In the genomic region with DNA sequence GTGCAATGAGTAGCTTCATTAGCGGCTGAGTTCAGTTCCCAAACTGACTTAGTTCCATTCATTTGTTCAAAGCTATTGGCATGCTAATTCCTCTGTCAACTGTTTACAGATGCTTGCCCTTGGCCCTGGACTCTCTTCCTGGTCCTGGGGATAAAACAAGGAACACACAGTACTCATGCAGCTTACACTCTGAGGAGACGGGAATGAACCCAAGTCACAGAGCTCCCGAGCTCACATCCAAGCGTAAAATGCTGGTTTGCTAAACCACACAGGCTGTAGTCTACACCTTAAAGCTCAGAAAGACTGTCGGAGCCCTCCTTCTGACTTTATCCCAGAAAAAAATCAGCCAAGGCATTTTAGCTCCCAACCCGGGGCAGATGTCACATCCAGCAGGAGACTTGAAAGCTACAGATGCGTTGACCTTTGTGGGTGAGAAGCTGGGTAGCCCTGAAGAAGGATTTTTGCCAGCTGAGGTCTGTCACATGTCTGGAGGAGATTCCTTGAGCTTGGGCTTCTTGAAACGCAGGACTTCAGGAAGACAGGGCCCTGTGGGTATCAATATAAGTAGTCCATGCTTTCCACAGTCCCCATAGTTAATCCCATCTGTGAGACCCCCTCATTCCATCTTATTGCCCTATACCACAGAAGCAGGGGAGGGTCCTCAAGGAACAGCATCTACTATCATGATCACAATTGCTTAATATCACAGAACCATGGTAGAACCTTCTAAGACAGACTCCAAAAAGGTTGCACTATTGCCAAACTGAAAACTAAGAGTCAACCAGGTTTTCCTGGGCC, we compare ENCODE assay signal across 18 mouse cellular contexts.
DNase-seq lines count a peak whose midpoint lies in the region; TF ChIP-seq lines count a peak whose summit lies in the region.
"Had no signal": no experiment of that assay in that cellular context is flagged by ENCODE, and none has a peak within 500 bp of the region (broad histone marks: within the 10 kb centered on the region; RNA-seq: fewer than 3 reads in every experiment).

No protein-coding gene starts in this region.

- DNase-seq in adrenal gland, adult (ENCODE audit: inconsistent age in 2 of 2, low spot score in 1 of 2), result peak; percentile 39 to 59
- no peak for DNase-seq in adrenal gland, adult 18-20 months (ENCODE audit: low spot score in 2 of 2)
- no peak for DNase-seq in layer of hippocampus, adult 2 months (ENCODE audit: low spot score in 2 of 2)
- no peak for DNase-seq in layer of hippocampus, adult 11-12 months (ENCODE audit: low spot score)
- no peak for DNase-seq in spleen, adult 2 months (ENCODE audit: low read depth in 1 of 2, low spot score in 2 of 2)
- no peak for DNase-seq in spleen, postnatal 36 days (ENCODE audit: low spot score in 2 of 2)
- DNase-seq in testis, postnatal 14 days (ENCODE audit: low spot score), result peak; percentile 54
- DNase-seq in urinary bladder, postnatal 4 days (ENCODE audit: low spot score in 2 of 2), result no peak
- DNase-seq: adrenal gland, postnatal 25 days; cerebellum, adult 9-11 months; kidney, postnatal 4 days; left cerebral cortex, postnatal 4 days; liver, embryonic 13.5 days; retina, postnatal 1 day; thymus, postnatal 14 days had no signal

- H3K4me1 ChIP-seq in spleen, adult 2 months (ENCODE audit: control insufficient read depth, insufficient read depth, insufficient read length), result peaks cover 19% of the 10 kb centered on the region; the same call in 1 of the 2 replicates
- H3K4me1 ChIP-seq: liver, embryonic 13.5 days had no signal

- TF ChIP-seq CTCF in layer of hippocampus, adult 2 months (conservative IDR thresholded peaks at IDR 0.05), result no peak
- TF ChIP-seq CTCF in spleen, adult 2 months (IDR thresholded peaks at IDR 0.05; ENCODE audit: extremely low read depth, insufficient read depth, insufficient read length, insufficient replicate concordance), result no peak

- H3K36me3 ChIP-seq in spleen, adult 2 months (ENCODE audit: control insufficient read depth, insufficient read depth, low read length), result no peaks in the 10 kb centered on the region
- H3K36me3 ChIP-seq: forebrain, embryonic 10.5 days; heart, embryonic 15.5 days; liver, embryonic 13.5 days; midbrain, embryonic 13.5 days had no signal

- no peak for TF ChIP-seq POLR2A in spleen, adult 2 months (IDR thresholded peaks at IDR 0.05; ENCODE audit: low read depth, low read length)

- H3K27ac ChIP-seq in layer of hippocampus, adult 2 months, result peak overlapping the region; percentile 29; the same call in 1 of the 2 replicates
- peak overlapping the region; percentile 5; the same call in 1 of the 2 replicates for H3K27ac ChIP-seq in spleen, adult 2 months (ENCODE audit: insufficient read depth, low read length)
- H3K27ac ChIP-seq: forebrain, embryonic 10.5 days; liver, embryonic 13.5 days; midbrain, embryonic 13.5 days had no signal

- no peaks in the 10 kb centered on the region for H3K27me3 ChIP-seq in spleen, adult 2 months (ENCODE audit: control insufficient read depth, insufficient read depth, low read length)
- H3K27me3 ChIP-seq: heart, embryonic 15.5 days; liver, embryonic 13.5 days; midbrain, embryonic 13.5 days had no signal

- no peak overlapping the region for H3K4me3 ChIP-seq in layer of hippocampus, adult 2 months
- H3K4me3 ChIP-seq in spleen, adult 2 months (ENCODE audit: extremely low read depth, insufficient read depth, insufficient read length), result no peak overlapping the region
- H3K4me3 ChIP-seq: forebrain, embryonic 10.5 days; heart, embryonic 15.5 days; liver, embryonic 13.5 days; midbrain, embryonic 13.5 days had no signal

- WGBS in spleen, adult 2 months, result 83% methylated on average over 8 of the region's 8 CpGs

Comparison
In these comparisons a context has a peak if more than half of its experiments do, and no peak if none do; other contexts are left out.
1. DNase-seq: peak in adrenal gland, adult (2 of 2) and testis, postnatal 14 days (single experiment); none in adrenal gland, adult 18-20 months (0 of 2), layer of hippocampus, adult 2 months (0 of 2), layer of hippocampus, adult 11-12 months (single experiment), spleen, adult 2 months (0 of 2), spleen, postnatal 36 days (0 of 2) and urinary bladder, postnatal 4 days (0 of 2).